Mouse (Mus musculus) neural tube, embryonic 14.5 days (tissue): Measurements from ENCODE around the gene Dhrs11. TPM values are rescaled to one million over a fixed set of nuclear protein-coding genes. Genes with fewer than 3 reads are reported as not detected.
"Not testable (repeated sequence)": the region's sequence is repeated elsewhere in the genome, so short reads cannot be mapped to it uniquely, and the experiment has no call there.

Experiments used
- ATAC-seq: fragments of 200-750 bp; cut with Nextera tagmentation; 2 replicates; pipeline ENCODE4 v1.8.0; 2017; ENCODE audit warnings: low read depth, mild to moderate bottlenecking, moderate TSS enrichment, moderate library complexity
- H3K27ac ChIP-seq: fragments of 300-500 bp; sonication (generic); 2 replicates; pipeline ENCODE4 v1.5.1; 2014; ENCODE audit warnings: low read depth, mild to moderate bottlenecking, control low read depth, low read length, moderate library complexity, mixed read lengths
- H3K27me3 ChIP-seq: fragments of 300-500 bp; sonication (generic); 2 replicates; pipeline ENCODE4 v1.6.1; 2014; ENCODE audit warnings: low read length; ENCODE audit not compliant: control insufficient read depth, insufficient read depth
- H3K36me3 ChIP-seq: fragments of 300-500 bp; sonication (generic); 2 replicates; pipeline ENCODE4 v1.6.1; 2014; ENCODE audit warnings: low read length, mixed read lengths; ENCODE audit not compliant: control insufficient read depth, insufficient read depth
- H3K4me1 ChIP-seq: fragments of 300-500 bp; sonication (generic); 2 replicates; pipeline ENCODE4 v1.6.1; 2014; ENCODE audit warnings: low read length; ENCODE audit not compliant: control insufficient read depth, insufficient read depth
- H3K4me2 ChIP-seq: fragments of 300-500 bp; sonication (generic); 2 replicates; pipeline ENCODE4 v1.6.1; 2014; ENCODE audit warnings: mild to moderate bottlenecking, low read depth, low read length, control low read depth
- H3K4me3 ChIP-seq: fragments of 300-500 bp; sonication (generic); 2 replicates; pipeline ENCODE4 v1.5.1; 2014; ENCODE audit warnings: low read depth, low read length, control low read depth, mixed read lengths
- H3K9ac ChIP-seq: fragments of 300-500 bp; sonication (generic); replicated peaks from 2 replicates; pipeline ENCODE4 v1.6.1; 2014; ENCODE audit warnings: low read depth, mild to moderate bottlenecking, control low read depth, low read length, mixed read lengths
- H3K9me3 ChIP-seq: fragments of 300-500 bp; sonication (generic); 2 replicates; pipeline ENCODE4 v1.6.1; 2016; ENCODE audit warnings: low read length; ENCODE audit not compliant: control insufficient read depth
- WGBS: fragments of 180-500 bp; shearing (Covaris S2); extraction: QIAGEN DNeasy Blood & Tissue Kit; methylation state at CpG from one replicate; pipeline ENCODE4 v1.1.7; 2014; 5-methylcytosine and 5-hydroxymethylcytosine counted together
- polyA plus RNA-seq: library from polyadenylated mRNA; unstranded; fragments of >200 nt; fragmentation: Nextera tagmentation; extraction: Ambion mirVana; gene quantifications from 2 replicates; pipeline ENCODE4 v1.2.1, GENCODE M21; 2014

The Dhrs11 gene
- polyA plus RNA-seq = 7.9 and 9.9 TPM in 2 replicates

- ATAC-seq = peak; percentile 89
- peak within 1 kb of the TSS; percentile 50 for H3K4me3 ChIP-seq
- peak within 1 kb of the TSS; percentile 70 for H3K9ac ChIP-seq
- H3K27me3 ChIP-seq = no peaks in the 10 kb centered on the region
- no peaks in the 10 kb centered on the region for H3K9me3 ChIP-seq
- WGBS = 1% methylated on average over 62 of the region's 62 CpGs
- H3K27ac ChIP-seq = peak within 1 kb of the TSS; percentile 55
- H3K36me3 ChIP-seq = peaks cover 17% of the 10 kb centered on the region
- no peaks in the 10 kb centered on the region for H3K4me1 ChIP-seq
- peak within 1 kb of the TSS; percentile 86 for H3K4me2 ChIP-seq
Measured at GRCm38 (mm10) chr11:84828516-84829399, at the start of gene Dhrs11. TSS of gene Dhrs11 (minus strand) at chr11:84828994.

DNA sequence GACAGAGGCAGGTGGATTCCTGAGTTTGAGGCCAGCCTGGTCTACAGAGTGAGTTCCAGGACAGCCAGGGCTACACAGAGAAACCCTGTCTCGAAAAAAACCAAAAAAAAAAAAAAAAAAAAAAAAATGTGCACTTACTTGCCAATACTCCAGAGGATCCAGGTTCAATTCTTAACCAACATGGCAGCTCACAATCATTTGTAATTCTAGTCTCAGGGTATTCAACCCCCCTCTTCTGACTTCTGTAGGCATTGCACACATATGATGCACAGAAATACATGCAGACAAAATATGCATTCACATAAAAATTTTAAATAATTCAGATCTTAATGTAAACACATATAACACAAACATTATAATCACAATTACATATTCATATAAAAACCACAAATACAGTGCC is 47.2 kb upstream of the Dhrs11 start:
- not testable (repeated sequence) for ATAC-seq, H3K4me2 ChIP-seq, H3K27ac ChIP-seq, H3K27me3 ChIP-seq, H3K4me3 ChIP-seq, H3K9ac ChIP-seq, H3K36me3 ChIP-seq, H3K9me3 ChIP-seq
- no CpG with 5 or more reads among the region's 1 CpGs for WGBS
- peaks cover 14% of the 10 kb centered on the region for H3K4me1 ChIP-seq

GRCm38 (mm10) chr11:84873042-84873833 is 44.4 kb upstream of the Dhrs11 start:
- H3K9me3 ChIP-seq = no peaks in the 10 kb centered on the region
- 77% methylated on average over 1 of the region's 1 CpGs for WGBS
- no peak overlapping the region for H3K27ac ChIP-seq
- H3K9ac ChIP-seq = no peak overlapping the region
- H3K36me3 ChIP-seq = no peaks in the 10 kb centered on the region
- H3K4me2 ChIP-seq = no peak overlapping the region
- no peaks in the 10 kb centered on the region for H3K27me3 ChIP-seq
- no peak overlapping the region for H3K4me3 ChIP-seq
- peaks cover 11% of the 10 kb centered on the region for H3K4me1 ChIP-seq
- no peak for ATAC-seq

- H3K9ac ChIP-seq = peak overlapping the region; percentile 92
- peaks cover 17% of the 10 kb centered on the region for H3K4me1 ChIP-seq
- WGBS = 71% methylated on average over 4 of the region's 4 CpGs
- H3K27ac ChIP-seq = peak overlapping the region; percentile 99
- H3K9me3 ChIP-seq = no peaks in the 10 kb centered on the region
- ATAC-seq = no peak
- H3K27me3 ChIP-seq = no peaks in the 10 kb centered on the region
- H3K36me3 ChIP-seq = no peaks in the 10 kb centered on the region
- H3K4me2 ChIP-seq = peak overlapping the region; percentile 84
- H3K4me3 ChIP-seq = peak overlapping the region; percentile 90
Measured at GRCm38 (mm10) chr11:84871548-84872069, 42.8 kb upstream of the Dhrs11 start.

- 3% methylated on average over 10 of the region's 10 CpGs for WGBS
- peak; percentile 55 for ATAC-seq
- peaks cover 17% of the 10 kb centered on the region for H3K4me1 ChIP-seq
- H3K9me3 ChIP-seq = no peaks in the 10 kb centered on the region
- peak overlapping the region; percentile 92 for H3K9ac ChIP-seq
- H3K36me3 ChIP-seq = no peaks in the 10 kb centered on the region
- peak overlapping the region; percentile 90 for H3K4me3 ChIP-seq
- H3K27ac ChIP-seq = peak overlapping the region; percentile 99
- H3K4me2 ChIP-seq = peak overlapping the region; percentile 84
- no peaks in the 10 kb centered on the region for H3K27me3 ChIP-seq
Measured at GRCm38 (mm10) chr11:84871046-84871445, 42.3 kb upstream of the Dhrs11 start.

DNA sequence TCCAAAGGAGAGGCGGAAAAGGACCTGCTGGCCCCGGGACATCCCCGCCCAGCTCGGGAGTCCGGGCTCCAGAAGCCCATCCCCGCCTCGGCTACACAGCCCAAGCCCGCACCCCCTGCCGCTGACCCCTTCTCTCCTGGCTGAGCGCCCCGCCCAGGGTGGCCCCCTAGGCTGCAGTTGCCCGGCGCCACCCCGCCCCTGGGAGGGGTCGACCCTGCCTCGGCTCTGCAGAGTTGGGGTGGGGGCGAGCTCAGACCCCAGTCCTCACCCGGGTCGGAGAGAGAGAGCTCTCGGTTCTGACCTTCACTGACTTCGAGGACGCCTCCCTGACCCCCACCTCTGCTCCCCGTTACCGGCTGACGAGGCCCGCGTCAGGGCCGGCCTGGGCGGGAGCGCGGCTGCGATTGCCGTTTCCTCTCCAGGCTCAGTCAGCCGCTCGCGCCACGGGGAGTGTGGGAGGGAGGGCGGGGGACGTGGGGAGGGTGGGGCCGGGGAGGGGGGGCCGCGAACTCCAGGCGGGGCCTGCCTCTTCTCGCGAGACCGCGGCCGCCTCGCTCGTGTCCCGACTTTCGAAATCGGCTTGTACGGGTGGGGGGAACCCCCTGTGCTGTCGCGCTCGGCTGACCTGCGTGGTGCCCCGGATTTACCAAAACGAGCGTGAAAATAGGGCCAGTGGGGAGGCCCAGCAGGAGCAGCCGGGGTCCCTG is 41.7 kb upstream of the Dhrs11 start, which contains the start of gene Ggnbp2:
Ggnbp2 (minus strand) TSS at position 481 of the 707 bp plus-strand sequence.
- H3K27me3 ChIP-seq = no peaks in the 10 kb centered on the region
- no peaks in the 10 kb centered on the region for H3K36me3 ChIP-seq
- peak within 1 kb of the TSS; percentile 90 for H3K4me3 ChIP-seq
- peak within 1 kb of the TSS; percentile 91 for H3K4me2 ChIP-seq
- peaks cover 17% of the 10 kb centered on the region for H3K4me1 ChIP-seq
- peak; percentile 89 for ATAC-seq
- WGBS = under 1% methylated on average over 39 of the region's 62 CpGs
- H3K27ac ChIP-seq = peak within 1 kb of the TSS; percentile 99
- H3K9me3 ChIP-seq = no peaks in the 10 kb centered on the region
- H3K9ac ChIP-seq = peak within 1 kb of the TSS; percentile 92

- peaks cover 17% of the 10 kb centered on the region for H3K4me1 ChIP-seq
Measured at GRCm38 (mm10) chr11:84869537-84870232, 40.9 kb upstream of the Dhrs11 start.

GRCm38 (mm10) chr11:84868786-84869259 is 40.0 kb upstream of the Dhrs11 start:
- Histone ChIP-seq H3K4me1 (peaks cover 17% of the 10 kb centered on the region), H3K27me3 (no peaks in the 10 kb centered on the region), H3K36me3 (no peaks in the 10 kb centered on the region), H3K27ac (peak overlapping the region; percentile 91; the same call in 1 of the 2 replicates), H3K9me3 (no peaks in the 10 kb centered on the region), H3K4me3 (peak overlapping the region; percentile 90), H3K9ac (peak overlapping the region; percentile 88), H3K4me2 (peak overlapping the region; percentile 91)
- ATAC-seq = no peak
- 20% methylated on average over 7 of the region's 7 CpGs for WGBS

More at GRCm38 (mm10) chr11:84869537-84870232, 40.9 kb upstream of the Dhrs11 start:
- Histone ChIP-seq H3K9me3 (no peaks in the 10 kb centered on the region), H3K4me2 (peak overlapping the region; percentile 91), H3K4me3 (peak overlapping the region; percentile 90), H3K9ac (peak overlapping the region; percentile 88), H3K27me3 (no peaks in the 10 kb centered on the region), H3K27ac (peak overlapping the region; percentile 91), H3K36me3 (no peaks in the 10 kb centered on the region)
- WGBS = under 1% methylated on average over 56 of the region's 61 CpGs
- ATAC-seq = peak; percentile 89
